Mouse (Mus musculus) ES-Bruce4 (cell line): Measurements from ENCODE around the gene Srrm4.

Experiments used
- CTCF ChIP-seq: IDR thresholded peaks from one replicate; pipeline ENCODE4 v1.8.1; 2011; ENCODE audit warnings: low read depth, low read length
- POLR2A ChIP-seq: IDR thresholded peaks from one replicate; pipeline ENCODE4 v1.8.1; 2011; ENCODE audit warnings: low read length; ENCODE audit not compliant: insufficient read depth

DNA sequence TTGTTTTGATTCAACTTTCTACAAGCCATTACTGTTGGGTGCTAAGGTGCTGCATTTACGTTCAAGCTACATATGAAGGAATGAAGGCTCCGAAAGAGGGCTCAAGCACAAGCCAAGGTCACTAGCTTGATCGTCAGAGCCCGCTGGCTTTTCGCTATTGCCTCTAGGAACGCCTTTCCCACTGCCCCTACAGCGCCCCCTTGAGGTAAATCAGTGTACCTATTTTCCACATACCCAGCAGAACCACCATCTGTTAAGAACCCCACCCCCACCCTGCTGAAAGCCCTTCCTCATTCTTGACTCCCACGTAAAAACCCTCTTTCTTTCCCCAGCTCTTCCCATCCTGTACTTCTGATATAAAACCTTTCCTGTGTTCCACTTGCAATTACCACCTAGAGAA, 35.0 kb downstream of the Srrm4 start:
- TF ChIP-seq CTCF (peak; percentile 43), POLR2A (no peak)
